Mouse (Mus musculus) G1E (cell line): ENCODE measurements around the gene Btn1a1. TPM values are rescaled to one million over a fixed set of nuclear protein-coding genes. Genes with fewer than 3 reads are reported as not detected.
A peak's percentile ranks its signal among the peaks of the same experiment; 100 is the strongest.

Experiments
- ATAC-seq: 2 replicates; pipeline ENCODE4 v1.8.0; 2016; ENCODE audit warnings: mild to moderate bottlenecking; ENCODE audit not compliant: insufficient number of reproducible peaks, poor library complexity, low FRiP score, severe bottlenecking; ENCODE audit errors: extremely low read depth
- DNase-seq: peaks from one replicate; pipeline ENCODE4 v3.0.0; 2012; ENCODE audit warnings: low spot score
- H3K27me3 ChIP-seq: 2 replicates; pipeline ENCODE4 v1.6.1; 2012; ENCODE audit warnings: mild to moderate bottlenecking, low read length, inconsistent platforms; ENCODE audit not compliant: insufficient read depth
- H3K36me3 ChIP-seq: replicated peaks from 2 replicates; pipeline ENCODE3; 2012; ENCODE audit warnings: mild to moderate bottlenecking, inconsistent platforms
- H3K4me1 ChIP-seq: 2 replicates; pipeline ENCODE4 v1.6.1; 2012; ENCODE audit warnings: low read depth, low read length, inconsistent platforms, mixed read lengths; ENCODE audit not compliant: insufficient read depth
- H3K4me3 ChIP-seq: 2 replicates; pipeline ENCODE4 v1.5.1; 2012; ENCODE audit warnings: low read depth, mild to moderate bottlenecking, inconsistent platforms, low read length, moderate library complexity, mixed read lengths
- H3K9me3 ChIP-seq: replicated peaks from 2 replicates; pipeline ENCODE4 v1.6.1; 2012; ENCODE audit warnings: inconsistent platforms
- CTCF ChIP-seq: IDR thresholded peaks from 2 replicates; pipeline ENCODE4 v1.5.1; 2012; ENCODE audit warnings: low read depth, low read length, inconsistent platforms, mixed read lengths
- GATA1 ChIP-seq: IDR thresholded peaks from 2 replicates; pipeline ENCODE4 v1.6.1; 2012; ENCODE audit warnings: borderline replicate concordance, low read length, inconsistent platforms, mixed read lengths
- GATA2 ChIP-seq: IDR thresholded peaks from 2 replicates; pipeline ENCODE4 v1.6.1; 2012; ENCODE audit warnings: low read depth, low read length, inconsistent platforms, borderline replicate concordance
- POLR2AphosphoS5 ChIP-seq: IDR thresholded peaks from 2 replicates; pipeline ENCODE4 v1.6.1; 2012; ENCODE audit warnings: low read depth, low read length, inconsistent platforms; ENCODE audit not compliant: insufficient replicate concordance
- TAL1 ChIP-seq: conservative IDR thresholded peaks from 2 replicates; pipeline ENCODE4 v1.6.1; 2012; ENCODE audit warnings: low read depth, low read length, inconsistent platforms, mixed read lengths
- polyA plus RNA-seq: library from polyadenylated mRNA; stranded (reverse); fragments of >175 nt; gene quantifications from 2 replicates; pipeline ENCODE4 v1.2.3, GENCODE M21; 2012
- total RNA-seq, 2 experiments: library from RNA; stranded (forward) in 1 of 2; stranded (reverse) in 1 of 2; fragments of 200-1000 nt in 1 of 2; fragments of >200 nt in 1 of 2; fragmentation: Nextera tagmentation in 1 of 2; gene quantifications; 2 replicates each; pipeline ENCODE4 v1.2.3; 2014 to 2017

Gene Btn1a1
- total and polyA plus RNA-seq, 3 experiments, result 0.80 to 31.6 (median 0.82) TPM

GRCm38 (mm10) chr13:23466306-23466705 lies 605 bp upstream of the Btn1a1 start:
- DNase-seq, result no peak
- Histone ChIP-seq H3K4me1 (peaks cover 40% of the 10 kb centered on the region), H3K36me3 (no peaks in the 10 kb centered on the region), H3K4me3 (no peak overlapping the region; the same call in 1 of the 2 replicates), H3K27me3 (peaks cover 7% of the 10 kb centered on the region; the same call in 1 of the 2 replicates), H3K9me3 (no peaks in the 10 kb centered on the region)
- TF ChIP-seq TAL1, result no peak
- no peak for TF ChIP-seq GATA1
- no peak for TF ChIP-seq GATA2
- TF ChIP-seq POLR2AphosphoS5, result no peak
- no peak for TF ChIP-seq CTCF
- ATAC-seq, result no peak

DNA sequence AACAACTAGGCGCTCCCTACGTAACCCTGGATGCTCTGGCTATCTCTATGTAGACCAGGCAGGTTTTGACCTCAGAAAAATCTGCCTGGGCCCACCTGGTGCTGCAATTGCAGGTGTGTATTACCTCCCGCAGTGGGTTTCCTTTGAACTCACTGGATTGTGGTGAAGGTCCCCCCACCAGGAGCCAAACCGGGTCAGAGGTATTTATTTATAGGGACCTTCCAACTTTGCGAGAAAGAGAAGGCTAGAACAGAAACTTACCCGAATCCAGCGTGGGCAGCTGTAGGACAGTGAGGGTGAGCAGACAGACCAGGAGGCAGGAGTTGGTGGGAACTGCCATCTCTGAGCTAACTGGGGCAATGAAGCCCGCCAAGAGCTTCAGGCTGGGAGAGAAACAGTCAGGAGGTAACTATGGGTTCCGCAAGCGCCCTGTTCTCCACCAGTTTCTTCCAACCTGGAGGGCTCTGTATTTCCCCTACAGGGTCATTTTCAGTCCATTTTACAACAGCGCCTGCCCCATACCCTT lies 797 bp downstream of the Btn1a1 start:
- Histone ChIP-seq H3K36me3 (no peaks in the 10 kb centered on the region), H3K4me1 (peaks cover 51% of the 10 kb centered on the region), H3K4me3 (peak overlapping the region; percentile 70), H3K27me3 (no peaks in the 10 kb centered on the region), H3K9me3 (no peaks in the 10 kb centered on the region)
- ATAC-seq (no peak), DNase-seq (no peak)
- no peak for TF ChIP-seq GATA2
- no peak for TF ChIP-seq POLR2AphosphoS5
- TF ChIP-seq CTCF, result no peak
- TF ChIP-seq TAL1, result no peak
- TF ChIP-seq GATA1, result no peak

DNA sequence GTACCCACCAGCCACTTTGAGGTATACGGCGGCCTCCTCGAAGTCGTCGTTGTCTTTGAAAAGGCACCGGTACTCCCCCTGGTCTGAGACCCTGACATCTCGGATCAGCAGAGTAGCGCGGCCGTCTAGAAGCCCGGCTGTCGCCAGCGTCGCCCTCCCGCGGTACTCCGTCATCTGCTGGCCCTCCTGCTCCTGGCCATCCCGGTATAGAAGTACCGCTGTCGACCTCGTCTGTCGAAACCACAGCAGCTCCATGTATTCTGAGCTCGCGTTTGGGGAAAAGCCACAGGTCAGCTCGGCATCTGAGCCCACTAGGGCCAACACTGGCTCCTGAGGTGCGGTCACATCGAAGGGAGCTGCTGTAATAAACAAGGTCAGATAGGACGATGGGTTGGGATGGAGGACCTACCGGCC lies 1.5 kb downstream of the Btn1a1 start:
- TF ChIP-seq GATA1 (no peak), TAL1 (no peak), CTCF (no peak), GATA2 (no peak), POLR2AphosphoS5 (no peak)
- Histone ChIP-seq H3K27me3 (no peaks in the 10 kb centered on the region), H3K9me3 (no peaks in the 10 kb centered on the region), H3K4me1 (peaks cover 57% of the 10 kb centered on the region), H3K4me3 (peak overlapping the region; percentile 70), H3K36me3 (no peaks in the 10 kb centered on the region)
- no peak for ATAC-seq
- DNase-seq, result no peak

DNA sequence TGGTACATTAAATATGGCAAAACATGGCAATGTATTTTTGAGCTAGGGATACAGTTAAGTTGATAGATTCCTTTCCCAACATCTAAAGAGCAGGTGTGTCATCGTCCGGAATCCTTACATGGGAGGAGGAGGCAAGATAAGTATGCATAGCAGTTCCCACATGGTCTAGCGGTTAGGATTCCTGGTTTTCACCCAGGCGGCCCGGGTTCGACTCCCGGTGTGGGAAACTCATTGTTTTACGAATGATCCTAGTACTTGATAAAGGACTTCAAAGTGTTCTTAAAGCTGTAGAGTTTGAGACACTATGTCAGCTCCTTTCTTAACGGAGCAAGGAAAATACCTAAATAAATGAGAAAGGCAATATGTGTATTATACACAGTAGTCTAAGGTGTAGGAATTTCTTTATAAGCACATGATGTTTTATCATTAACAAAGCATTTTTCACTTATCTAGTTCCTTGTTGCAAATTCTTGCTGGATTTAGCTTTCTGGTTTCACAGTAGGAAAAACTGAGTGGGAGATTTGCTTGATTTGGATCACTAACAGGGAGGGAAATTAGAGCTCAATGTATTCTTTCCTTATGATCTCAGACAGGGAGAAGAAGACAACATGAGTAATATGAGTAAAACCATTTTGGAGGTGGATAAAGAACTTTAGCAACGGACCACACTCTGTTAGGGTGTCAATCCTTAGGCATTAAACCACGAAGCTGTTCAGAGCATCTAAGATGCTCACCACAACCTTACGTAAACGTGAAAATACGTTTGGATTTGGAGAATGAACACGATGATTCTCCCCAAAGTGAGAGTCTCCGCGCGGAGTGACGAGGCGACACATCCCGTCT lies 2.1 kb downstream of the Btn1a1 start:
- DNase-seq (no peak), ATAC-seq (no peak)
- no peak for TF ChIP-seq GATA1
- TF ChIP-seq POLR2AphosphoS5, result no peak
- TF ChIP-seq CTCF, result no peak
- TF ChIP-seq TAL1, result no peak
- H3K9me3 ChIP-seq, result no peaks in the 10 kb centered on the region
- no peaks in the 10 kb centered on the region for H3K27me3 ChIP-seq
- peak overlapping the region; percentile 70 for H3K4me3 ChIP-seq
- peaks cover 61% of the 10 kb centered on the region for H3K4me1 ChIP-seq
- H3K36me3 ChIP-seq, result no peaks in the 10 kb centered on the region

DNA sequence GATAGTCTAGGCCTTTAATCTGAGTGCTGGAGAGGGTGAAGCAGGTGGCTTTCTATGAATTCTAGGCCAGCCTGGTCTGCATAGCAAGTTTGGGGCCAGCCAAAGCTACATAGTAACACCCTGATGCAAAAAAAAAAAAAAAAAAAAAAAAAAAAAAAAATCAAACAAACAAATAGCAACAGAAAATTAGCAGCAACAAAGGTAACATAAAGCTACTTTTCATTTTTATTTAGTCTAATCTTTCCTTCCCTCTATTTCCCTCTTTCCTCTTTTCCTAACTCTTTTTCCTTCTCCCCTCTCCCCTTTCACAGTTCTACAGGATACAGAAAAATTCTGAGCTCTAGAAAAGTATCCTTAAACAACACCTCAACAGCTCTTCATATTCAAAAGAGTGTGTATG lies 3.0 kb downstream of the Btn1a1 start:
- Histone ChIP-seq H3K36me3 (no peaks in the 10 kb centered on the region), H3K4me1 (peaks cover 70% of the 10 kb centered on the region), H3K4me3 (no peak overlapping the region), H3K9me3 (no peaks in the 10 kb centered on the region), H3K27me3 (no peaks in the 10 kb centered on the region)
- no peak for TF ChIP-seq GATA2
- no peak for TF ChIP-seq GATA1
- no peak for TF ChIP-seq TAL1
- ATAC-seq (no peak), DNase-seq (no peak)

- no peak overlapping the region for H3K4me3 ChIP-seq
- H3K4me1 ChIP-seq, result peaks cover 75% of the 10 kb centered on the region
- no peak for DNase-seq
- H3K27me3 ChIP-seq, result no peaks in the 10 kb centered on the region
- ATAC-seq, result no peak
- no peaks in the 10 kb centered on the region for H3K9me3 ChIP-seq
- TF ChIP-seq TAL1, result no peak
- TF ChIP-seq GATA2, result no peak
- no peak for TF ChIP-seq GATA1
- TF ChIP-seq CTCF, result no peak
- TF ChIP-seq POLR2AphosphoS5, result no peak
- H3K36me3 ChIP-seq, result no peaks in the 10 kb centered on the region
These were observed 3.6 kb downstream of the Btn1a1 start for GRCm38 (mm10) chr13:23462063-23462462.
